Mouse (Mus musculus): ENCODE results near the gene Banp. TPM values are rescaled to one million over a fixed set of nuclear protein-coding genes. Genes with fewer than 3 reads are reported as not detected.

Gene Banp
- polyA plus RNA-seq, 1 experiment, result 153 TPM

- no peak for TF ChIP-seq CTCF (IDR thresholded peaks at IDR 0.05; ENCODE audit: borderline replicate concordance, control insufficient read depth, extremely low read depth, insufficient read depth, low read length, poor library complexity)
- TF ChIP-seq POLR2A (IDR thresholded peaks at IDR 0.05; ENCODE audit: control insufficient read depth, extremely low read depth, insufficient read depth, low read length, poor library complexity), result no peak
- Histone ChIP-seq H3K36me3 (ENCODE audit: control insufficient read depth, insufficient read depth, low read length) (no peaks in the 10 kb centered on the region), H3K27me3 (ENCODE audit: control insufficient read depth, insufficient read depth, low read length) (no peaks in the 10 kb centered on the region), H3K4me3 (ENCODE audit: control insufficient read depth, insufficient read depth, low read length) (no peak overlapping the region), H3K27ac (ENCODE audit: control insufficient read depth, insufficient read depth, low read length) (no peak overlapping the region), H3K4me1 (replicated peaks; ENCODE audit: control insufficient read depth, insufficient read depth, low read length) (peaks cover 24% of the 10 kb centered on the region)
- 16% methylated on average over 3 of the region's 3 CpGs for WGBS
- no peak for DNase-seq
Observed at GRCm38 (mm10) chr8:121962892-121963291, 13.3 kb downstream of the Banp start.

GRCm38 (mm10) chr8:121964716-121965512 is 15.4 kb downstream of the Banp start:
- no peak for DNase-seq
- 68% methylated on average over 8 of the region's 8 CpGs for WGBS
- peaks cover 40% of the 10 kb centered on the region for H3K4me1 ChIP-seq (replicated peaks; ENCODE audit: control insufficient read depth, insufficient read depth, low read length)
- no peak overlapping the region for H3K27ac ChIP-seq (ENCODE audit: control insufficient read depth, insufficient read depth, low read length)
- H3K27me3 ChIP-seq (ENCODE audit: control insufficient read depth, insufficient read depth, low read length), result no peaks in the 10 kb centered on the region
- TF ChIP-seq CTCF (IDR thresholded peaks at IDR 0.05; ENCODE audit: borderline replicate concordance, control insufficient read depth, extremely low read depth, insufficient read depth, low read length, poor library complexity) (no peak), POLR2A (IDR thresholded peaks at IDR 0.05; ENCODE audit: control insufficient read depth, extremely low read depth, insufficient read depth, low read length, poor library complexity) (no peak)
- no peaks in the 10 kb centered on the region for H3K36me3 ChIP-seq (ENCODE audit: control insufficient read depth, insufficient read depth, low read length)
- no peak overlapping the region for H3K4me3 ChIP-seq (ENCODE audit: control insufficient read depth, insufficient read depth, low read length)

GRCm38 (mm10) chr8:121966110-121966509 is 16.6 kb downstream of the Banp start:
- peaks cover 40% of the 10 kb centered on the region for H3K4me1 ChIP-seq (replicated peaks; ENCODE audit: control insufficient read depth, insufficient read depth, low read length)
- DNase-seq, result no peak
- no peaks in the 10 kb centered on the region for H3K36me3 ChIP-seq (ENCODE audit: control insufficient read depth, insufficient read depth, low read length)
- H3K27me3 ChIP-seq (ENCODE audit: control insufficient read depth, insufficient read depth, low read length), result no peaks in the 10 kb centered on the region
- WGBS, result 92% methylated on average over 5 of the region's 5 CpGs
- H3K27ac ChIP-seq (ENCODE audit: control insufficient read depth, insufficient read depth, low read length), result no peak overlapping the region
- TF ChIP-seq POLR2A (IDR thresholded peaks at IDR 0.05; ENCODE audit: control insufficient read depth, extremely low read depth, insufficient read depth, low read length, poor library complexity) (no peak), CTCF (IDR thresholded peaks at IDR 0.05; ENCODE audit: borderline replicate concordance, control insufficient read depth, extremely low read depth, insufficient read depth, low read length, poor library complexity) (no peak)
- no peak overlapping the region for H3K4me3 ChIP-seq (ENCODE audit: control insufficient read depth, insufficient read depth, low read length)

GRCm38 (mm10) chr8:121966714-121967448 is 17.3 kb downstream of the Banp start:
- WGBS, result 89% methylated on average over 7 of the region's 7 CpGs
- no peak for DNase-seq
- TF ChIP-seq POLR2A (IDR thresholded peaks at IDR 0.05; ENCODE audit: control insufficient read depth, extremely low read depth, insufficient read depth, low read length, poor library complexity), result no peak
- Histone ChIP-seq H3K4me1 (replicated peaks; ENCODE audit: control insufficient read depth, insufficient read depth, low read length) (peaks cover 40% of the 10 kb centered on the region), H3K4me3 (ENCODE audit: control insufficient read depth, insufficient read depth, low read length) (no peak overlapping the region), H3K36me3 (ENCODE audit: control insufficient read depth, insufficient read depth, low read length) (no peaks in the 10 kb centered on the region), H3K27me3 (ENCODE audit: control insufficient read depth, insufficient read depth, low read length) (no peaks in the 10 kb centered on the region), H3K27ac (ENCODE audit: control insufficient read depth, insufficient read depth, low read length) (no peak overlapping the region)

GRCm38 (mm10) chr8:121967977-121968376 is 18.4 kb downstream of the Banp start:
- DNase-seq, result no peak
- H3K27me3 ChIP-seq (ENCODE audit: control insufficient read depth, insufficient read depth, low read length), result no peaks in the 10 kb centered on the region
- no peak overlapping the region; the same call in 1 of the 2 replicates for H3K27ac ChIP-seq (ENCODE audit: control insufficient read depth, insufficient read depth, low read length)
- 94% methylated on average over 4 of the region's 4 CpGs for WGBS
- peaks cover 40% of the 10 kb centered on the region for H3K4me1 ChIP-seq (replicated peaks; ENCODE audit: control insufficient read depth, insufficient read depth, low read length)
- no peak for TF ChIP-seq POLR2A (IDR thresholded peaks at IDR 0.05; ENCODE audit: control insufficient read depth, extremely low read depth, insufficient read depth, low read length, poor library complexity)
- no peak for TF ChIP-seq CTCF (IDR thresholded peaks at IDR 0.05; ENCODE audit: borderline replicate concordance, control insufficient read depth, extremely low read depth, insufficient read depth, low read length, poor library complexity)
- no peak overlapping the region for H3K4me3 ChIP-seq (ENCODE audit: control insufficient read depth, insufficient read depth, low read length)
- no peaks in the 10 kb centered on the region for H3K36me3 ChIP-seq (ENCODE audit: control insufficient read depth, insufficient read depth, low read length)

GRCm38 (mm10) chr8:121968542-121968941 is 19.0 kb downstream of the Banp start:
- TF ChIP-seq POLR2A (IDR thresholded peaks at IDR 0.05; ENCODE audit: control insufficient read depth, extremely low read depth, insufficient read depth, low read length, poor library complexity) (no peak), CTCF (IDR thresholded peaks at IDR 0.05; ENCODE audit: borderline replicate concordance, control insufficient read depth, extremely low read depth, insufficient read depth, low read length, poor library complexity) (no peak)
- Histone ChIP-seq H3K27ac (ENCODE audit: control insufficient read depth, insufficient read depth, low read length) (no peak overlapping the region; the same call in 1 of the 2 replicates), H3K36me3 (ENCODE audit: control insufficient read depth, insufficient read depth, low read length) (no peaks in the 10 kb centered on the region), H3K27me3 (ENCODE audit: control insufficient read depth, insufficient read depth, low read length) (no peaks in the 10 kb centered on the region), H3K4me3 (ENCODE audit: control insufficient read depth, insufficient read depth, low read length) (no peak overlapping the region), H3K4me1 (replicated peaks; ENCODE audit: control insufficient read depth, insufficient read depth, low read length) (peaks cover 40% of the 10 kb centered on the region)
- 23% methylated on average over 4 of the region's 4 CpGs for WGBS
- no peak for DNase-seq
